Mouse (Mus musculus): ENCODE measurements around the gene Gm42906.

The Gm42906 gene

GRCm38 (mm10) chr5:151060476-151060875, 367.5 kb downstream of the Gm42906 start:
- DNase-seq (ENCODE audit: low spot score) = no peak

GRCm38 (mm10) chr5:151059772-151060171, 368.2 kb downstream of the Gm42906 start:
- no peak for DNase-seq (ENCODE audit: low spot score)

GRCm38 (mm10) chr5:151059352-151059751, 368.6 kb downstream of the Gm42906 start:
- no peak for DNase-seq (ENCODE audit: low spot score)

GRCm38 (mm10) chr5:151057716-151058115, 370.2 kb downstream of the Gm42906 start:
- no peak for DNase-seq (ENCODE audit: low spot score)

GRCm38 (mm10) chr5:151056920-151057294, 371.1 kb downstream of the Gm42906 start:
- DNase-seq (ENCODE audit: low spot score) = no peak

- no peak for DNase-seq (ENCODE audit: low spot score)
Observed at GRCm38 (mm10) chr5:151056255-151056919, 371.6 kb downstream of the Gm42906 start.

- DNase-seq (ENCODE audit: low spot score) = no peak
Observed at GRCm38 (mm10) chr5:151055426-151056090, 372.4 kb downstream of the Gm42906 start.

GRCm38 (mm10) chr5:151054743-151055114, 373.2 kb downstream of the Gm42906 start:
- DNase-seq (ENCODE audit: low spot score) = no peak

GRCm38 (mm10) chr5:151054100-151054742, 373.7 kb downstream of the Gm42906 start:
- DNase-seq (ENCODE audit: low spot score) = no peak

GRCm38 (mm10) chr5:151053190-151053589, 374.8 kb downstream of the Gm42906 start:
- no peak for DNase-seq (ENCODE audit: low spot score)

- DNase-seq (ENCODE audit: low spot score) = no peak
Observed at GRCm38 (mm10) chr5:151052331-151052730, 375.6 kb downstream of the Gm42906 start.

- no peak for DNase-seq (ENCODE audit: low spot score)
Observed at GRCm38 (mm10) chr5:151047488-151047887, 380.5 kb downstream of the Gm42906 start.

- DNase-seq (ENCODE audit: low spot score) = no peak
Observed at GRCm38 (mm10) chr5:151046917-151047316, 381.0 kb downstream of the Gm42906 start.

GRCm38 (mm10) chr5:151046131-151046530, 381.8 kb downstream of the Gm42906 start:
- no peak for DNase-seq (ENCODE audit: low spot score)

GRCm38 (mm10) chr5:151042911-151043310, 385.1 kb downstream of the Gm42906 start:
- no peak for DNase-seq (ENCODE audit: low spot score)

- DNase-seq (ENCODE audit: low spot score) = no peak
Observed at GRCm38 (mm10) chr5:151037871-151038270, 390.1 kb downstream of the Gm42906 start.

GRCm38 (mm10) chr5:151034715-151035512, 393.0 kb downstream of the Gm42906 start:
- no peak for DNase-seq (ENCODE audit: low spot score)

- no peak for DNase-seq (ENCODE audit: low spot score)
Observed at GRCm38 (mm10) chr5:151028906-151029305, 399.1 kb downstream of the Gm42906 start.

- no peak for DNase-seq (ENCODE audit: low spot score)
Observed at GRCm38 (mm10) chr5:151027171-151027570, 400.8 kb downstream of the Gm42906 start.

- DNase-seq (ENCODE audit: low spot score) = no peak
Observed at GRCm38 (mm10) chr5:151026069-151026468, 401.9 kb downstream of the Gm42906 start.

GRCm38 (mm10) chr5:151024483-151024882, 403.5 kb downstream of the Gm42906 start:
- no peak for DNase-seq (ENCODE audit: low spot score)

- DNase-seq (ENCODE audit: low spot score) = no peak
Observed at GRCm38 (mm10) chr5:151023461-151023860, 404.5 kb downstream of the Gm42906 start.
